Mouse (Mus musculus): ENCODE results near the gene Rab33b. TPM values are rescaled to one million over a fixed set of nuclear protein-coding genes. Genes with fewer than 3 reads are reported as not detected.
"Not testable (repeated sequence)": the region's sequence is repeated elsewhere in the genome, so short reads cannot be mapped to it uniquely, and the experiment has no call there.

Gene Rab33b
- polyA plus RNA-seq (2012; ENCODE audit: insufficient read depth, insufficient read length, missing spikeins): 15.6 and 16.6 TPM in 2 replicates

DNA sequence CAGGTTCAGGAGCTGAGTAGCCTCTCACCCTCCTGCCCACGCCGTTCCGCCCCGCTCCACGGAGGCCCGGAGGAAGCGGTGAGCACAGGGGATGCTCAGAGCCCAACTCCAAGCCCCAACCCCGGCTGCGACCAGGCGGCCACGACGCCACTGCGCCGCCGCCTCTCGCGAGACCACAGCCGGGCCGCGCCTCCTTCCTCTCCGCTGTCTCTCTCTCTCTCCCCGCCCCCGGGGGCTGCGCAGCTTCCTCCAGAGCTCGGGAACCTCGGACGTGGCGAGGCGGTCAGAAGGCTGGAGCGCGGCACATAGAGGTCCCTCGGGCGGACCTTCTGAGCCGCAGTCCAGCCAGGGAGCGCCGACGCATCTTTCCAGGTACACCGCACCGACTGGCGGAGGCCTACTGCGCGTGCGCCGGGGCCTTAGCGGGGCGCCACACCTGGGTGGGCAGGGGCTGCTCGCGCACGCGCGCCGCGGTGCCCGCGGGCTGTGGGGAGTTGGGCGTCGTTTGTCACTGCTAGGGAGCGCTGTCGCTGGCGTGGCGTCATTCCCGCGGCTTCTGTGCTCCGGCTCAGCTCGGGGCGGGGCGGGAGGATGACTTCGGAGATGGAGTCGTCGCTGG lies at the start of gene Rab33b:
Rab33b (plus strand) TSS at position 180 of the 619 bp plus-strand sequence.
- H3K4me1 ChIP-seq (ENCODE audit: control insufficient read depth, insufficient read depth, low read length): peaks cover 6% of the 10 kb centered on the region
- H3K27ac ChIP-seq (ENCODE audit: insufficient read depth, low read depth, low read length): peak within 1 kb of the TSS; percentile 77
- no peak for TF ChIP-seq CTCF (IDR thresholded peaks at IDR 0.05; ENCODE audit: low read depth, low read length)
- TF ChIP-seq POLR2A (IDR thresholded peaks at IDR 0.05; ENCODE audit: borderline replicate concordance, low read depth, low read length): peak; percentile 91; the same call in 1 of the 2 replicates
- peak within 1 kb of the TSS; percentile 84 for H3K4me3 ChIP-seq (ENCODE audit: insufficient read depth, low read length)

DNA sequence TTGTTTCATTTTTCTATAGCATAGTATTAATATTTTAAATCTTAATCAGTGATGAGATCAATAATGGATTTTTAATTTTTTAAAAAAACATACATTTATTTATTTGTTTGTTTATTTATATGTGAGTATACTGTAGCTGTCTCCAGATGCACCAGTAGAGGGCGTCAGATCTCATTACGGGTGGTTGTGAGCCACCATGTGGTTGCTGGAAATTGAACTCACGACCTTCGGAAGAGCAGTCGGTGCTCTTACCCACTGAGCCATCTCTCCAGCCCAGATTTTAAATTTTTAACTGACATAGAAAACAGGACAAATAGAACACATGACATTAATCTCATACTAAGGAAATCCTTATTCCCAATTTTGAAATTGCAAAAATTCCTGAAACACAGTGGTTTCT lies 49.4 kb upstream of the Rab33b start:
- not testable (repeated sequence) for H3K4me3 ChIP-seq (ENCODE audit: insufficient read depth, low read length); H3K27ac ChIP-seq (ENCODE audit: insufficient read depth, low read depth, low read length); H3K4me1 ChIP-seq (ENCODE audit: control insufficient read depth, insufficient read depth, low read length)

DNA sequence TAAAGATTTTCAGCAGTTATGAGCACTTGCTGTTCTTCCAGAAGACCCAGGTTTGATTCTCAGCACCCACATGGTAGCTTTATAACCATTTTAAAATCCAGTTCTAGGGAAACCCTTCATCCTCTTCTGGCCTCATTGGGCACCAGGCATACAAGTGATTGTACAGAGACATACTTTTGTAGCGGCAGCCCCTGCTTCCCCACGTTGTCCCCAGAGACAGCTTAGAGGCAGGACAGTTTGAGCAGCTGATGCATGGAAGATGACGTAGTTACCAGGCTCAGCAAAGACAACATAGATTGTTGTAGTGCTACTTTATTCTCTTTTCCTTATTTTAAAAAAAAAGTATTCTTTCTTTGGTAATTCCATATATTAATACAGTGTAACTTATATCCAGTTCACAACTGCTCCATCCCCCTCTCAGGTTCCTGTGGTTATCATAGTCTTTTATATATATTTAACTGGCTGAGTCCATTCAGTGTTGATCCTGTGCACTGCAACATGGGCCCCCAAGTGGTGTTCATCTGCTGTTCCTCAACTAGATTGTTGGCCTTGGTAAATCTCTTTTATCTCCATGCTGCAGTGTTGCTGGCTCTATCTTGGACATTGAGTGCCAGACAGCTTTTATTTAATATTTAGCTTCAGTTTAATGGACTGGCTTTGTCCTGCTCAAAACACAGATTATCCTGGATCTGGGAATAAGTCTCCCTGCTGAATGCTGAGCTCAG lies 48.7 kb upstream of the Rab33b start:
- no peak overlapping the region for H3K4me3 ChIP-seq (ENCODE audit: insufficient read depth, low read length)
- no peak overlapping the region for H3K27ac ChIP-seq (ENCODE audit: insufficient read depth, low read depth, low read length)
- peaks cover 2% of the 10 kb centered on the region; the same call in 1 of the 2 replicates for H3K4me1 ChIP-seq (ENCODE audit: control insufficient read depth, insufficient read depth, low read length)
- TF ChIP-seq CTCF (IDR thresholded peaks at IDR 0.05; ENCODE audit: low read depth, low read length) (no peak), POLR2A (IDR thresholded peaks at IDR 0.05; ENCODE audit: borderline replicate concordance, low read depth, low read length) (no peak)

DNA sequence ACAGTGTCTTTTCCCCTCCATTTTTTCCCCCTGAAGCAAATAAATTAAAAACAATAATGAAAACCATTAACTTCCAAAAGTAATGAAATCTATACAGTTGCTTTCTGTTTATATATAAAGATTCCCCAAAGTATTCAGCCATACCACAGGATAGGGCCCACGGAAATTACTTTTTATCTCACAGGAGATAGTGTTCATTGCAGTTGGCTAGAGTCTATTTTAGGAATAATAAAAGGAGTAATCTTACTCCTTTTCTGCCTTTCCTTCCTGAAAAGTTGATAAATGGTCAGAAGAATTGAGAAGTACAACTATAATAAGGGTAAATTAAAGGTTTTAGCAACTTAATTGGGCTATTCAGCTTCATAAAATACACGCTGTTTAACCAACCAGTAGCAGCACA lies 15.2 kb upstream of the Rab33b start:
- no peak overlapping the region for H3K27ac ChIP-seq (ENCODE audit: insufficient read depth, low read depth, low read length)
- H3K4me3 ChIP-seq (ENCODE audit: insufficient read depth, low read length): no peak overlapping the region
- H3K4me1 ChIP-seq (ENCODE audit: control insufficient read depth, insufficient read depth, low read length): no peaks in the 10 kb centered on the region
- TF ChIP-seq CTCF (IDR thresholded peaks at IDR 0.05; ENCODE audit: low read depth, low read length) (no peak), POLR2A (IDR thresholded peaks at IDR 0.05; ENCODE audit: borderline replicate concordance, low read depth, low read length) (no peak)

DNA sequence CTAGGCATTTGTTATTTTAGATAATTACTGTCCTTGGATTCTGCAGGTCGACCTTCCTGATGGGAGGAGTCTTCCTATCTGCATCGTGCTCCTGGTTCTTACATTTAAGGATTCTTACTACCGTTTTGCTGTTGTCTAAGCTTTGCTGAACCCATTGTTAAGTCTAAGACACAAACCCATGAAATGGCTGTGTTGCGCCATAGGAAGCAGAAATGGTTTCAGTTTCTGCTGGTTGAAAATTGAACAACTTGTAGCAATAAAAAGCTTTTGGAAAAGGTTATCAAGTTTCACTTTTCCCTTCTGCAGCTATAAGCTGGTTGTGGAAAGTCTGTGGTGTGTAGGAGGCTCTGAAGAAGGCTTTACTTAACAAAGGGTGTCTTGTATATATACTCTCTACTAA lies 8.0 kb upstream of the Rab33b start:
- peak overlapping the region; percentile 28; the same call in 1 of the 2 replicates for H3K27ac ChIP-seq (ENCODE audit: insufficient read depth, low read depth, low read length)
- no peak overlapping the region for H3K4me3 ChIP-seq (ENCODE audit: insufficient read depth, low read length)
- peaks cover 15% of the 10 kb centered on the region for H3K4me1 ChIP-seq (ENCODE audit: control insufficient read depth, insufficient read depth, low read length)
- TF ChIP-seq POLR2A (IDR thresholded peaks at IDR 0.05; ENCODE audit: borderline replicate concordance, low read depth, low read length) (no peak), CTCF (IDR thresholded peaks at IDR 0.05; ENCODE audit: low read depth, low read length) (no peak)

DNA sequence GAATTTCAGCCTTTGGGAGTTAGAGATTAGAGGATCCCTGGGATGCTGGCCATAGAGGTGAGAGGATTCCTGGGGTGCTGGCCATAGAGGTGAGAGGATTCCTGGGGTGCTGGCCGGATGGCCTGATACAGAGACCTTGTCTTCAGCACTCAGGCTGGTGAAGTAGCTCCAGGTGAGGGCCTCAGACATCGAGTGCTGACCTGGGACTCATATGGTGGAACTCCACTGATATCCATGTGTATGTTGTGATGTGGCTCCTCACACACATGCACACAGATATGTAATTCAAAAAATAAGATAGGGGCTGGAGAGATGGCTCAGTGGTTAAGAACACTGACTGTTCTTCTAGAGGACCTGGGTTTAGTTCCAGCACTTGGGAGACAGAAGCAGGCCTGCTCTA lies 3.8 kb upstream of the Rab33b start:
- no peak overlapping the region for H3K4me3 ChIP-seq (ENCODE audit: insufficient read depth, low read length)
- H3K4me1 ChIP-seq (ENCODE audit: control insufficient read depth, insufficient read depth, low read length): peaks cover 15% of the 10 kb centered on the region
- no peak overlapping the region for H3K27ac ChIP-seq (ENCODE audit: insufficient read depth, low read depth, low read length)
- TF ChIP-seq POLR2A (IDR thresholded peaks at IDR 0.05; ENCODE audit: borderline replicate concordance, low read depth, low read length) (no peak), CTCF (IDR thresholded peaks at IDR 0.05; ENCODE audit: low read depth, low read length) (no peak)

DNA sequence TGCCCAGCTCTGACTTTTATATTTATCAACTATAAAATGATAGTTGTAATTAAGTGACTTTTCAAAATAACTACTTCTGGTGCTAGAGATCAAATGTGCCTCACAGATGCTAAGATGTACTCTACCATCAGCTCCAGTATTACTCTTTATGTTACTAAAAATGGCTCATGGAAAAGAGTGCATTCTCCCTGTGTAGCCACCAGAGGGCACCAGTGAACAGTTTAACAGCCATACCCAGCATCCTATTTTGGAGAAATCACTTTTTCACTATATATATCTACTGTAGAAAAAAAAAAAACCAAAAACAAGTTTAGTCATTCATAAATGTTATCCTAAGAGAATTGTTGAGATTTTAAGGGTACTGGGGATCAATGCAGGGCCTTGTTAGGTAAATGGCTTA lies 2.7 kb upstream of the Rab33b start:
- Histone ChIP-seq H3K4me3 (ENCODE audit: insufficient read depth, low read length) (no peak overlapping the region), H3K4me1 (ENCODE audit: control insufficient read depth, insufficient read depth, low read length) (peaks cover 10% of the 10 kb centered on the region), H3K27ac (ENCODE audit: insufficient read depth, low read depth, low read length) (no peak overlapping the region)
- TF ChIP-seq CTCF (IDR thresholded peaks at IDR 0.05; ENCODE audit: low read depth, low read length): no peak
- TF ChIP-seq POLR2A (IDR thresholded peaks at IDR 0.05; ENCODE audit: borderline replicate concordance, low read depth, low read length): no peak

DNA sequence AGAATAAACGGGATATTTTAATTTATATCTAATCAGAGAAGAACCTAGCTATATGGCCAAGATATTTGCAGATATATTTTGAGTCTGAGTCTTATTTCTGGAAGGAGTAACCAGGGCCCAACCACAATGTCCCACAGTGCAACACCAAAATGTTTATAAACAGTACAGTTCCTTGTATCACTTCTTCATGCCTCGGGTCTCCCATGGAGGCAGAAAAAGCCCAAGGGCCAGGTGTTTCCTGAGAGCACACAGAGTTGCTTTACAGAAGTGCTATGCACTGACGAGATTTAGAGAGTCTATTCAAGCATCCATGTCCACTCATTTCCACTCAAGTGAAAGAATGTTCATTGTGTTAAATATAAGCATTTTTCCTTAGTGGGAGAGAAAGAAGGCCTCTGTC lies 1.8 kb upstream of the Rab33b start:
- Histone ChIP-seq H3K4me1 (ENCODE audit: control insufficient read depth, insufficient read depth, low read length) (peaks cover 6% of the 10 kb centered on the region), H3K27ac (ENCODE audit: insufficient read depth, low read depth, low read length) (no peak overlapping the region), H3K4me3 (ENCODE audit: insufficient read depth, low read length) (no peak overlapping the region)
- no peak for TF ChIP-seq POLR2A (IDR thresholded peaks at IDR 0.05; ENCODE audit: borderline replicate concordance, low read depth, low read length)
- no peak for TF ChIP-seq CTCF (IDR thresholded peaks at IDR 0.05; ENCODE audit: low read depth, low read length)

GRCm38 (mm10) chr3:51482781-51483180 lies 939 bp upstream of the Rab33b start:
- TF ChIP-seq POLR2A (IDR thresholded peaks at IDR 0.05; ENCODE audit: borderline replicate concordance, low read depth, low read length): no peak
- TF ChIP-seq CTCF (IDR thresholded peaks at IDR 0.05; ENCODE audit: low read depth, low read length): no peak
- no peak overlapping the region for H3K27ac ChIP-seq (ENCODE audit: insufficient read depth, low read depth, low read length)
- H3K4me3 ChIP-seq (ENCODE audit: insufficient read depth, low read length): no peak overlapping the region
- peaks cover 6% of the 10 kb centered on the region for H3K4me1 ChIP-seq (ENCODE audit: control insufficient read depth, insufficient read depth, low read length)

GRCm38 (mm10) chr3:51484370-51484769 lies 650 bp downstream of the Rab33b start:
- peak overlapping the region; percentile 84 for H3K4me3 ChIP-seq (ENCODE audit: insufficient read depth, low read length)
- TF ChIP-seq CTCF (IDR thresholded peaks at IDR 0.05; ENCODE audit: low read depth, low read length) (no peak), POLR2A (IDR thresholded peaks at IDR 0.05; ENCODE audit: borderline replicate concordance, low read depth, low read length) (no peak)
- no peak overlapping the region for H3K27ac ChIP-seq (ENCODE audit: insufficient read depth, low read depth, low read length)
- peaks cover 6% of the 10 kb centered on the region for H3K4me1 ChIP-seq (ENCODE audit: control insufficient read depth, insufficient read depth, low read length)
